Mouse (Mus musculus): ENCODE data around the gene Paf1. TPM values are rescaled to one million over a fixed set of nuclear protein-coding genes. Genes with fewer than 3 reads are reported as not detected.
A peak's percentile ranks its signal among the peaks of the same experiment; 100 is the strongest.

The Paf1 gene
- total and polyA plus RNA-seq, 3 experiments, result 53.5 to 645 (median 99.9) TPM

GRCm38 (mm10) chr7:28373131-28373581 is 19.6 kb upstream of the Paf1 start:
- peaks cover 0 to 7% of the 10 kb centered on the region in 2 experiments; a peak in 2 of 4 replicates for H3K36me3 ChIP-seq (ENCODE audit: control insufficient read depth in 1 of 2, insufficient read depth in 2 of 2, low read length in 2 of 2)
- H3K27me3 ChIP-seq (ENCODE audit: control insufficient read depth in 1 of 2, insufficient read depth in 2 of 2, low read length in 2 of 2), result no peaks in the 10 kb centered on the region
- peak overlapping the region; percentile 63 for H3K27ac ChIP-seq (ENCODE audit: control insufficient read depth, low read depth, low read length)
- peaks cover 0 to 14% of the 10 kb centered on the region in 2 experiments; a peak in 2 of 4 replicates for H3K4me1 ChIP-seq (ENCODE audit: control insufficient read depth in 1 of 2, insufficient read depth in 2 of 2, low read length in 2 of 2)
- peak overlapping the region; percentile 22 to 61 for H3K4me3 ChIP-seq (ENCODE audit: control insufficient read depth in 1 of 2, insufficient read depth in 1 of 2, low read depth in 2 of 2, low read length in 2 of 2)
- peak overlapping the region; percentile 63 for H3K9ac ChIP-seq (ENCODE audit: control insufficient read depth, low read depth, low read length, poor library complexity, severe bottlenecking)
- DNase-seq (ENCODE audit: low read depth, low spot score), result peak; percentile 89
- peaks cover 2% of the 10 kb centered on the region; the same call in 1 of the 2 replicates for H3K79me2 ChIP-seq (ENCODE audit: control insufficient read depth, insufficient read depth, low read length, poor library complexity)
- TF ChIP-seq CTCF (IDR thresholded peaks at IDR 0.05 in 2 of 3, conservative IDR thresholded peaks at IDR 0.05 in 1 of 3; ENCODE audit: control insufficient read depth in 1 of 3, insufficient read depth in 1 of 3, low read depth in 2 of 3, low read length in 3 of 3, poor library complexity in 1 of 3, severe bottlenecking in 1 of 3), result peak; percentile 29 to 83 (median 77); a peak in 5 of 6 replicates
- no peak for TF ChIP-seq MEF2A (IDR thresholded peaks at IDR 0.05; ENCODE audit: extremely low read depth, insufficient replicate concordance, low read depth, low read length, poor library complexity, severe bottlenecking)
- TF ChIP-seq BHLHE40 (IDR thresholded peaks at IDR 0.05; ENCODE audit: borderline replicate concordance, low read depth, low read length), result no peak
- peak; percentile 60; the same call in 1 of the 2 replicates for TF ChIP-seq RCOR1 (IDR thresholded peaks at IDR 0.05; ENCODE audit: low read depth, low read length)
- TF ChIP-seq MAZ (IDR thresholded peaks at IDR 0.05; ENCODE audit: low read depth, low read length), result no peak
- peak; percentile 59 for TF ChIP-seq GATA1 (IDR thresholded peaks at IDR 0.05; ENCODE audit: low read depth, low read length)
- 0 out of 2 replicates have a peak, but pooled peaks have one; percentile 59 for TF ChIP-seq ZNF384 (IDR thresholded peaks at IDR 0.05; ENCODE audit: low read depth, low read length)
- peak; percentile 89 for TF ChIP-seq SMC3 (IDR thresholded peaks at IDR 0.05; ENCODE audit: low read depth, low read length)
- TF ChIP-seq ZC3H11A (IDR thresholded peaks at IDR 0.05; ENCODE audit: low read depth, low read length), result peak; percentile 86
- TF ChIP-seq RAD21 (IDR thresholded peaks at IDR 0.05; ENCODE audit: low read depth, low read length), result peak; percentile 82
- no peak for TF ChIP-seq TBP (IDR thresholded peaks at IDR 0.05; ENCODE audit: low read depth, low read length)
- H3K9me3 ChIP-seq (replicated peaks; ENCODE audit: insufficient read depth, low read length), result no peaks in the 10 kb centered on the region

GRCm38 (mm10) chr7:28373891-28374495 is 18.8 kb upstream of the Paf1 start:
- Histone ChIP-seq H3K79me2 (ENCODE audit: control insufficient read depth, insufficient read depth, low read length, poor library complexity) (peaks cover 5% of the 10 kb centered on the region), H3K4me1 (ENCODE audit: control insufficient read depth in 1 of 2, insufficient read depth in 2 of 2, low read length in 2 of 2) (peaks cover 0 to 16% of the 10 kb centered on the region in 2 experiments; a peak in 2 of 4 replicates), H3K9me3 (replicated peaks; ENCODE audit: insufficient read depth, low read length) (no peaks in the 10 kb centered on the region), H3K27ac (ENCODE audit: control insufficient read depth, low read depth, low read length) (no peak overlapping the region), H3K27me3 (ENCODE audit: control insufficient read depth in 1 of 2, insufficient read depth in 2 of 2, low read length in 2 of 2) (no peaks in the 10 kb centered on the region), H3K36me3 (ENCODE audit: control insufficient read depth in 1 of 2, insufficient read depth in 2 of 2, low read length in 2 of 2) (peaks cover 0 to 7% of the 10 kb centered on the region in 2 experiments; a peak in 2 of 4 replicates), H3K4me3 (ENCODE audit: control insufficient read depth in 1 of 2, insufficient read depth in 1 of 2, low read depth in 2 of 2, low read length in 2 of 2) (no peak overlapping the region), H3K9ac (ENCODE audit: control insufficient read depth, low read depth, low read length, poor library complexity, severe bottlenecking) (no peak overlapping the region)
- peak; percentile 50 for DNase-seq (ENCODE audit: low read depth, low spot score)
- TF ChIP-seq TAL1 (IDR thresholded peaks at IDR 0.05; ENCODE audit: low read length) (no peak), MAFK (IDR thresholded peaks at IDR 0.05; ENCODE audit: borderline replicate concordance, low read depth, low read length) (no peak), RAD21 (IDR thresholded peaks at IDR 0.05; ENCODE audit: low read depth, low read length) (no peak), ZNF384 (IDR thresholded peaks at IDR 0.05; ENCODE audit: low read depth, low read length) (no peak), GATA1 (IDR thresholded peaks at IDR 0.05; ENCODE audit: low read depth, low read length) (no peak), USF1 (IDR thresholded peaks at IDR 0.05; ENCODE audit: low read depth, low read length) (no peak), HCFC1 (IDR thresholded peaks at IDR 0.05; ENCODE audit: low read depth, low read length) (no peak), ELF1 (IDR thresholded peaks at IDR 0.05; ENCODE audit: low read depth, low read length) (no peak), E2F4 (IDR thresholded peaks at IDR 0.05; ENCODE audit: borderline replicate concordance, low read depth, low read length) (no peak), NELFE (IDR thresholded peaks at IDR 0.05; ENCODE audit: low read depth, low read length) (no peak), NRF1 (IDR thresholded peaks at IDR 0.05; ENCODE audit: insufficient read depth, low read depth, low read length, poor library complexity, severe bottlenecking) (no peak), GABPA (IDR thresholded peaks at IDR 0.05; ENCODE audit: low read depth, low read length) (no peak), SIN3A (IDR thresholded peaks at IDR 0.05; ENCODE audit: low read length) (no peak; the same call in 1 of the 2 replicates)

Data from MEL (cell line).